Mouse (Mus musculus): ENCODE results near the gene Irak2. TPM values are rescaled to one million over a fixed set of nuclear protein-coding genes. Genes with fewer than 3 reads are reported as not detected.

The Irak2 gene
- 0.49 TPM for polyA plus RNA-seq (2014; fragmentation: Illumina TruSeq; extraction: RNeasy Lipid Tissue Mini Kit (QIAGEN cat#74804); ENCODE audit: low read depth, low replicate concordance)

DNA sequence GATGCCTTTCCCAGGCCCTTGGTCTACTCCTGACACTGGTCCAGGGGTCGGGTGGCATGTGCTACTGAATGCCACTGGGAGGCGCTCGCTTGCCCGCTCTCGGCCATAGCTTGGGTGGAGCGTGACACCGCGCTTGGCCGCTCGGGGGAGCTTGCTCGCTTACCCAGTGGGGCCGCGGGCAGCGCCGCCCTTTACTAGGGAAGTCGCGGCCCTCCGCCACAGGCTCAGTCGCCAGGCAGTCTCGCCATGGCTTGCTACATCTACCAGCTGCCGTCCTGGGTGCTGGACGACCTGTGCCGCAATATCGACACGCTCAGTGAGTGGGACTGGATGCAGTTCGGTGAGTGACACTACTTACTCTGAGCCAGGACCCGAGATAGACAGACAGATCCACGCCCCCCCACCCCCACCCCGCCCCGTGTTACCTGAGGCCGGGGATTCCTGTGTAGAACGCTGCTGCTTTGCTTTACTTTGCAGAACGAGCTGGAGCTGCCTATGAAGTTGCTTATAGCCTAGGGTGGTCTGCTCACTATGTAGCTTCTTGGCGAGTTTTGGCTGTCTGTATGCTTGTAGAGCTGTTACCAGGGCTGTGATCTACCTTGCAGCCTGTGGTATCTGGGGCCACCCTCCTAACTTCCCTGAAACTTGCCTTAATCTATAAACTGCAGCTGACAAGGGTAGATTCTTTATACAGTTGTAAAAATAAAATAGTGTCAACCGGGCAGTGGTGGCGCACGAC, at the start of gene Irak2:
Gene Irak2 (plus strand): TSS at position 166 of the 739 bp plus-strand sequence.

DNA sequence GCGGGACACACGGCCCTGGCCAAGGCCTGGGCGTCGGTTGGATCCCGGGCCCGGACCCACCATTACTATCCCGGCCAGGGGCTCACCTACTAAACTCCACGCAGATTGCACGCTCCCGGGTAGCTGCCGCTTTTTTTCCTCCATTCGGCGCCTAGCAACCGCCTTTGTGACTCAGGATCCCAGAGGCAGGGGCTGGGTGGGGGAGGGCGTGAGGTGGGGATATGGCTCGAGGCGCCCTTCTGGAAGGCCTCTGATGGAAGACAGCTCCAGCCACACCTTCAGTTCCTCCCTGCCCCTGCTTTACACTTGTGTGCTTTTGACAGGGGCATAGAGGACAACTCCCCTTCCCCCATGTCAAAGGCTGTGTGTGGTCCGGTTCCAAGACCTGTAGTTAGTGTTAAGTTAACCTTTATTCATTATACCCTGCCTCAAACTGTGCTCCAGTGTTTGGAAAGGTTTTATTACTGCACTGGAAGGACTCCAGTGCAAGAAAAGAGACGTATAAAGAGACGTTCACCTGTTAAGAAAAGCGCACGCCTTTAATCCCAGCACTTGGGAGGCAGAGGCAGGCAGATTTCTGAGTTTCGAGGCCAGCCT, 37.6 kb upstream of the Irak2 start, which contains the start of gene Fancd2os:
Gene Fancd2os (minus strand): TSS at position 173 of the 597 bp plus-strand sequence.

DNA sequence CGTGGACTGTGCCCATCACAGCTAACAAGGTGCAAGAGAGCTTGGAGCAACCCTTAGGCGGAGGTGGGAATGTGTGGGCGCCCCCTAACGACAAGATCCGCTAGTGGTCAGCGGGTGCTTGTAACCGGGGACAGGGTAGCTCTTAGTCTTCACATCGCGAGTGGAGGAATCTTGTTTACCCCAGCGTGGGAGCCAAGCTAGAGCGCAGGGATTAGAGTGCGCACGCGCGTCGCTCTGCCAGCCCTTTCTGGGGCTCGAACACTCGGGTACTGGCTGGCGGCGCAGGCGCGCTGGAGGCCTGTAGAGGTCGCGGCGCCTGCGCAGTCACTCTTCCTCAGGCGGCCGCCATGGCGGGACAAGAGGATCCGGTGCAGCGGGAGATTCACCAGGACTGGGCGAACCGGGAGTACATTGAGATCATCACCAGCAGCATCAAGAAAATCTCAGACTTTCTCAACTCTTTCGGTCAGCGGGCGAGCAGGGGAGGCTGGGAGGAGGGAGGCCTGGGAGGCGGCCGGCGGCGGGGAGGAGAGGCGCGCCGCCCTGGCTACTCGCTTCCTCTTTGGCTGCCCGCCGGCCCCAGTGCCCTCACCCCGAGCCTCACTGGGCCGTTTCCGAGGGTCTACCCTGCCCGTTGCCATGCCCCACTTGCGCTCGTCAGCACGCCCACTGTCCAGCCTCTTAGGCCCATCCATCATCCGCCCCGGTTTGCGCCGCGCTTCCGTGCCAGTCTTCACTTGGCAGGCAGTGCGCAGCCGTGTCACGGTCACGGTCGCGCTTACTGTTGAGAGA, 33.6 kb upstream of the Irak2 start, which contains the start of gene Brk1:
Gene Brk1 (plus strand): TSS at position 341 of the 792 bp plus-strand sequence.

DNA sequence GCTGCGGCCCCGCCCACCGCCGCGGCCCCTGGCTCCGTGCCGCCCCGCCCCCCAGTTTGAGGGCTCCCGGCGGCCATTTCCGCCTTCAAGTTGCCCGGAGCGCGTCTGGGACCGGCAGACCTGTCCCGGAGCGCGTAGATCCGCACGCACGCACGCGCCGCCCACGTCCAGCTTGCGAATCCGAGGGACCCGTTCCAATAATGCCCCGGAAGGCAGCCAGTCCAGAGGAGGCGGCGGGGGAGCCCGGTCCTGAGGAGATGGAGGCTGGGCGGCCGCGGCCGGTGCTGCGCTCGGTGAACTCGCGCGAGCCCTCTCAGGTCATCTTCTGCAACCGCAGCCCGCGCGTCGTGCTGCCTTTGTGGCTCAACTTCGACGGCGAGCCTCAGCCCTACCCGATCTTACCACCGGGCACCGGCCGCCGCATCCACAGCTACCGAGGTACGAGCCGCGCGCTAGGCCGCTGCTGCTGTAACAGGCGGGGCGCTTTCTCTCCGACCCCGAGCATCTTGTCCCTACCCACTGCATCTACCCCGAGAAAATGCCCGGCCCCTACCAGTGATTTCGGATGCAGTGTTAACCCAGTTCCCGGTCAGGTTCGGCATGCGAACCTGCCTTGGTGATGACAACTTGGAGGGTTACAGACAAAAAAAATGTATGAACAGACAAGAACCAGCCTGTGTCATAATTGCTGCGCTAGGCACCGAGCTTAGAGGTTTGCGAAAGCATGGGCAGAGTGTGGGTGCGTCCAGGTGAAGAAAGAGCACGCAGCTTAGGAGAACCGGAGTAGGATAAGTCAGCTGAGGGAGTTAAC, 14.1 kb upstream of the Irak2 start, which contains the start of gene Vhl:
Gene Vhl (plus strand): TSS at position 19 of the 811 bp plus-strand sequence.

DNA sequence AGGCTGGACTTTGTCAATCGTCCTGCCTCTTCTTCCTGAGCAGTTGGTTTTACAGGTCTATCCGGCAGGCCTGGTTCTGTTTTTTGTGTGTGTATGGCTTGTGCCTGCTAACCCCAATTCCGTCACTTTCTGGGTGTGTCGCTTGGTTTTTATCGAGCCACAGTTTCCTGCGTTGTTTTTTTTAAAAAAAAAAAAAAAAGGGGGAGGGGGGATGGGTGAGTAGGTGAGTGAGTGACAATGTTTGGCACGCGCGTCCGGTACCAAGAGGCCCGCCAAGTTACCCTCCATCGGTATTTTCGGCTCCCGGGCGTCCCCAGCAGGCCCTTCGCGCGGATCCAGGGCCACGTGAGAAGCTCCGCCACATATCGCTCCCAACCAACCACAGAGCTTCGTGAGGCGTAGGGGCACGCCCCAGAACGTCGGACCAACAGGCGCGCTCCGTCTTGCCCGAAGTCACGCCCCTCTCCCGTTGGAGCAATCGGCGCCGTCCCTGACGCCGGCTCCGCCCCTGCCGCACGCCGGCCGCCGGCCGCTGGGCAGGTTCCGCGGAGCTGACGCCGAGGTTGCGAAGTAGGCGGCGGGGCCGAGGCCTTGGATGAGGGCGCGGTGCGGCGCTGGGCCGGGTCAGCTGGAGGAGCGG, 58.4 kb downstream of the Irak2 start, which contains the start of gene Tatdn2:
Gene Tatdn2 (plus strand): TSS at position 469 of the 640 bp plus-strand sequence.

DNA sequence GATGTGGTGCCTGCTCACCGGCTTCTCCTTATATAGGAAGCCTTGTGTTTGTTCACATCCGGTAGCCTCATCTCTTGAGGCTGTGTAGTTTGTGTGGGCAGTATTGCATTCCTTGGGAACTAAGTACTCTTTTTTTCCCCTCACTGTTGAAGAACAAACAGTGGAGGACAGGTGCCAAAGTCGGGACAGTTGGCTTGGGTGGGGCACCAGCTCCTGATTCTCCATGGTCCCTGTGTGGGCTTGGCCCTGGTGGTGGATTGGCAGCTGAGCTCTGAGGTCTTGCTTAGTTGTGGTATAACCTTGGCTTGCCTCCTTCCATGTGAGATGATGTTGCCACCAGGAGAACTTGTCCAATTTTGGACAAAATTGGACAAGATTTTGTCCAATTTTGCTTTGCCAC, 81.6 kb downstream of the Irak2 start, which contains the start of gene Ghrl:
Gene Ghrl (minus strand): TSS at position 3 of the 400 bp plus-strand sequence.

DNA sequence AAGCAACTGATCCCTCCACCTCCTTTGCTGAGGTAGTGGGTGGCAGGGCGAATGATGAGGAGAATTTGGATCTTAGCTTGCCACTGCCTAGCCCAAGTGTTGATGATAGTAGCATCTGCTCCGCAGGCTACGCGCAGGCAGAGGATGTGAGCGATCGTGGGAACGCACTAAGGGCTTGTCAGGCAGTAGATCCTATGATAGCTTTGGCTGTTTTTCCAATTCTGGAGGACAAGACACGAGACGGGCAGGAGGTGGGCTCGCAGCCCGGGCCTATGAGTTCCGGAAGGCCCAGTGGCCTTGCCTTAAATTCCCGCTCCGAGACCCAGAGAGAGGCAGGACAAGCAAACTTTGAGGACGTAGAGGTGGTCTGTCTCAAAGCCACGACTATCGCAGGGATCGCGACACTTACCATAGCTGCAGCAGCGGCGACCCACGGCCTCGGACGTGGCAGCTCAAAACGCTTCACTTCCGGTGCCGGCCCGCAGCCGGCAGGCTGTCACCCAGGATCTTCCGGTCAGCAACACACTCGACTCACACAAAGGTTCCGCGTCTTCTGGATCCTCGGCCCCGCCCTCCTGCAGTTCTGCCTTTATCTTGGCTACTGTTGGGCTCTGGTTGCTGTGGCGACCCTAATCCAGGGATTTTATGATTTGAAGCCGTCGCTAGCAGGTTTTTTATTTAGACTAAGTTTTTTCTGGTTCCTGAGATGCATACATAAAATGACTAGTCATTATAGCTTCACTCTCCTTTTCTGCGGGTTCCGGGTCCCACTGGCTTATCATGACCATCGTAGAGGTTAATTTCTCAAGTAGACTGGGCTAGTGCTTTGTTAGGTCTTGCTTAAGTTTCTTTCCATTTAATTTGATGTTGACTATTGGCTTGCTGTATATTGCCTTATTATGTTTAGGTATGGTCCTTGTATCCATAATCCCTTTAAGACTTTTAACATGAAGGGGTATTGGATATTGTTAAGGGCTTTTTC, 102.3 kb downstream of the Irak2 start, which contains the start of gene Sec13:
Gene Sec13 (minus strand): TSS at position 508 of the 982 bp plus-strand sequence.

Other genes with a start within 250 kb of the Irak2 start
- 10.6 TPM for gene Ttll3, start 249.2 kb upstream of the Irak2 start, polyA plus RNA-seq (2014; fragmentation: Illumina TruSeq; extraction: RNeasy Lipid Tissue Mini Kit (QIAGEN cat#74804); ENCODE audit: low read depth, low replicate concordance)
- gene Rpusd3, start 219.1 kb upstream of the Irak2 start, polyA plus RNA-seq (2014; fragmentation: Illumina TruSeq; extraction: RNeasy Lipid Tissue Mini Kit (QIAGEN cat#74804); ENCODE audit: low read depth, low replicate concordance): 0.28 TPM
- gene Cidec, start 202.7 kb upstream of the Irak2 start, polyA plus RNA-seq (2014; fragmentation: Illumina TruSeq; extraction: RNeasy Lipid Tissue Mini Kit (QIAGEN cat#74804); ENCODE audit: low read depth, low replicate concordance): 0.11 TPM
- gene Jagn1, start 195.9 kb upstream of the Irak2 start, polyA plus RNA-seq (2014; fragmentation: Illumina TruSeq; extraction: RNeasy Lipid Tissue Mini Kit (QIAGEN cat#74804); ENCODE audit: low read depth, low replicate concordance): 25.8 TPM
- gene Il17re, start 180.0 kb upstream of the Irak2 start, polyA plus RNA-seq (2014; fragmentation: Illumina TruSeq; extraction: RNeasy Lipid Tissue Mini Kit (QIAGEN cat#74804); ENCODE audit: low read depth, low replicate concordance): 1.8 TPM
- not detected for gene Il17rc, start 167.0 kb upstream of the Irak2 start, polyA plus RNA-seq (2014; fragmentation: Illumina TruSeq; extraction: RNeasy Lipid Tissue Mini Kit (QIAGEN cat#74804); ENCODE audit: low read depth, low replicate concordance)
- 0.45 TPM for gene Creld1, start 155.2 kb upstream of the Irak2 start, polyA plus RNA-seq (2014; fragmentation: Illumina TruSeq; extraction: RNeasy Lipid Tissue Mini Kit (QIAGEN cat#74804); ENCODE audit: low read depth, low replicate concordance)
- gene Prrt3, start 136.5 kb upstream of the Irak2 start, polyA plus RNA-seq (2014; fragmentation: Illumina TruSeq; extraction: RNeasy Lipid Tissue Mini Kit (QIAGEN cat#74804); ENCODE audit: low read depth, low replicate concordance): not detected
- gene Emc3, start 106.8 kb upstream of the Irak2 start, polyA plus RNA-seq (2014; fragmentation: Illumina TruSeq; extraction: RNeasy Lipid Tissue Mini Kit (QIAGEN cat#74804); ENCODE audit: low read depth, low replicate concordance): 58.5 TPM
- 26.5 TPM for gene Fancd2, start 106.8 kb upstream of the Irak2 start, polyA plus RNA-seq (2014; fragmentation: Illumina TruSeq; extraction: RNeasy Lipid Tissue Mini Kit (QIAGEN cat#74804); ENCODE audit: low read depth, low replicate concordance)
- 83.9 TPM for gene Fancd2os, start 37.8 kb upstream of the Irak2 start, polyA plus RNA-seq (2014; fragmentation: Illumina TruSeq; extraction: RNeasy Lipid Tissue Mini Kit (QIAGEN cat#74804); ENCODE audit: low read depth, low replicate concordance)
- 27.3 TPM for gene Brk1, start 33.7 kb upstream of the Irak2 start, polyA plus RNA-seq (2014; fragmentation: Illumina TruSeq; extraction: RNeasy Lipid Tissue Mini Kit (QIAGEN cat#74804); ENCODE audit: low read depth, low replicate concordance)
- 72.8 TPM for gene Vhl, start 14.5 kb upstream of the Irak2 start, polyA plus RNA-seq (2014; fragmentation: Illumina TruSeq; extraction: RNeasy Lipid Tissue Mini Kit (QIAGEN cat#74804); ENCODE audit: low read depth, low replicate concordance)
- 15.9 TPM for gene Tatdn2, start 58.6 kb downstream of the Irak2 start, polyA plus RNA-seq (2014; fragmentation: Illumina TruSeq; extraction: RNeasy Lipid Tissue Mini Kit (QIAGEN cat#74804); ENCODE audit: low read depth, low replicate concordance)
- gene Ghrl, start 81.4 kb downstream of the Irak2 start, polyA plus RNA-seq (2014; fragmentation: Illumina TruSeq; extraction: RNeasy Lipid Tissue Mini Kit (QIAGEN cat#74804); ENCODE audit: low read depth, low replicate concordance): 19.3 TPM
- gene Sec13, start 102.3 kb downstream of the Irak2 start, polyA plus RNA-seq (2014; fragmentation: Illumina TruSeq; extraction: RNeasy Lipid Tissue Mini Kit (QIAGEN cat#74804); ENCODE audit: low read depth, low replicate concordance): 26.1 TPM